Mouse (Mus musculus): ENCODE measurements around the gene Higd1a. TPM values are rescaled to one million over a fixed set of nuclear protein-coding genes. Genes with fewer than 3 reads are reported as not detected.
A peak's percentile ranks its signal among the peaks of the same experiment; 100 is the strongest.

Gene Higd1a
- polyA plus RNA-seq, 1 experiment from 2014 or later, result 163 TPM

DNA sequence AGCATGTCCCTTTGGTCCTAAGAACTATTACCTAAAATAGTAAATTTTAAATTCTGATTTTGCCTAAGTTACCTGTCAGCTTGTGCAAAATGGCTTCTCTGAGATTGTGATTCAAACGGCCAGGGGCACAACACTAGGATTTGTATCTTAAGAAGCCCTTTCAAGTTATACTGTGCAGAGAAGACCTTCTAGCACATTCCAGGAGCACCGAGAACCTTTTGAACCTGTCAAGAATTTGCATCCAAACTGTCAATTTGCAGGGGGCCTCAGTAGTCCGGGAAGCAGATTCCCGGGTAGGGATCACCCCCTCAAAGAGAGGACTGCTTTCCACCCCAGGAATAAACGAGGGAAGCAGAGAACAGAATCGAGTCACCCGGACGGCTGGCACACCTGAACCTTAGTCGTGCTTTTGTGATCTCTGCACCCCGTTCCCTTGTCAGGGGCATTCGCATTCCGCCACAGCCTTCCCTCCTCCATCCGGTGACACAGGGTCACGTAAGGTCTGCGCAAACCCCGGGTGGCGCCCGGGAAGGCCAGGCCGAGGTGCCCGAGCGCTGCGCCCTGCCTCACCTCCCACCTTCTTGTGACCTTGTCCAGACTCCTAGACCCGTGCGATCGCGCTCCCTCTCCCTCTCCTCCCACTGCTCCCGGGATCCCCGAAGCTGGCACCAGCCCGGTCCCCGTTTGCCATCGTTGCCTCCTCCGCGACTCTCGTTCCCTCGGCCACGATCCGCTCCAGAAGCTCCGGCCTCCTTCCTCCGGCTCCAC lies 1.3 kb downstream of the Higd1a start:
- H3K27ac ChIP-seq (ENCODE audit: low read depth), result peak overlapping the region; percentile 98

GRCm38 (mm10) chr9:121854246-121854645 lies 3.9 kb downstream of the Higd1a start:
- no peak for ATAC-seq (ENCODE audit: insufficient read depth)
- 92% methylated on average over 3 of the region's 3 CpGs for WGBS

More for the DNA sequence above, 1.3 kb downstream of the Higd1a start:
- peaks cover 8% of the 10 kb centered on the region for H3K36me3 ChIP-seq (ENCODE audit: insufficient read depth)
- TF ChIP-seq CTCF (IDR thresholded peaks at IDR 0.05; ENCODE audit: low read depth), result no peak
- DNase-seq, result no peak
- peak overlapping the region; percentile 81 for H3K4me3 ChIP-seq (ENCODE audit: low read depth, low read length)
- WGBS, result 1% methylated on average over 39 of the region's 39 CpGs
- H3K4me1 ChIP-seq (ENCODE audit: insufficient read depth), result 0 out of 2 replicates have a peak, but pooled peaks cover 5% of the 10 kb centered on the region
- H3K9me3 ChIP-seq (ENCODE audit: low read depth, low read length), result no peaks in the 10 kb centered on the region
- peak overlapping the region; percentile 89 for H3K4me2 ChIP-seq
- no peaks in the 10 kb centered on the region for H3K27me3 ChIP-seq (ENCODE audit: insufficient read depth, low read length)
- ATAC-seq (ENCODE audit: insufficient read depth), result peak; percentile 22
- peak overlapping the region; percentile 86 for H3K9ac ChIP-seq

DNA sequence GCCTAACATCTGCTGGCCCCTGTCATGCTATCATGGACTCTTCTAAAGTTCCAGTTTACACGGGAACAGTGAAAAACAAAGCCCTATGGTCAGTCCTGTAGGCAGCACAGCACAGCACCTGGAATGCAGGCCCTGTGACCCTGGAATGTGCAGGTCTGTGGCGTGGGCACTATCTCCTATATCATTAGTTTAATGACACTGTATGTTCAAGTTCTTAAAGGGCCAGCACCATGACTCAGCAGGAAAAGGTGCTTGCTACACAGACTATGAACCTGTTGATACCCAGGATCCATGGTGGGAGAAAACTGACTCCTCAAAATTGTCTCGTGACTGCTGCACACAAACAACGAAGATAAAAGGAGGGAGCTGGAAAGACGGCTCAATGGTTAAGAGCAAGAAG lies 10.3 kb downstream of the Higd1a start:
- no peaks in the 10 kb centered on the region for H3K27me3 ChIP-seq (ENCODE audit: insufficient read depth, low read length)
- peaks cover 51% of the 10 kb centered on the region for H3K36me3 ChIP-seq (ENCODE audit: insufficient read depth)
- H3K4me1 ChIP-seq (ENCODE audit: insufficient read depth), result no peaks in the 10 kb centered on the region
- 68% methylated on average over 5 of the region's 5 CpGs for WGBS
- no peaks in the 10 kb centered on the region for H3K9me3 ChIP-seq (ENCODE audit: low read depth, low read length)
- H3K9ac ChIP-seq, result no peak overlapping the region
- H3K27ac ChIP-seq (ENCODE audit: low read depth), result no peak overlapping the region
- TF ChIP-seq CTCF (IDR thresholded peaks at IDR 0.05; ENCODE audit: low read depth), result no peak
- no peak overlapping the region for H3K4me2 ChIP-seq
- ATAC-seq (ENCODE audit: insufficient read depth), result no peak
- H3K4me3 ChIP-seq (ENCODE audit: low read depth, low read length), result no peak overlapping the region
- no peak for DNase-seq

More at GRCm38 (mm10) chr9:121854246-121854645, 3.9 kb downstream of the Higd1a start:
- 0 out of 2 replicates have a peak, but pooled peaks cover 5% of the 10 kb centered on the region for H3K4me1 ChIP-seq (ENCODE audit: insufficient read depth)
- no peak overlapping the region for H3K4me2 ChIP-seq
- H3K27ac ChIP-seq (ENCODE audit: low read depth), result no peak overlapping the region
- H3K9me3 ChIP-seq (ENCODE audit: low read depth, low read length), result no peaks in the 10 kb centered on the region
- DNase-seq, result no peak
- H3K4me3 ChIP-seq (ENCODE audit: low read depth, low read length), result no peak overlapping the region
- TF ChIP-seq CTCF (IDR thresholded peaks at IDR 0.05; ENCODE audit: low read depth), result no peak
- H3K9ac ChIP-seq, result no peak overlapping the region; the same call in 1 of the 2 replicates
- peaks cover 32% of the 10 kb centered on the region for H3K36me3 ChIP-seq (ENCODE audit: insufficient read depth)
- no peaks in the 10 kb centered on the region for H3K27me3 ChIP-seq (ENCODE audit: insufficient read depth, low read length)

DNA sequence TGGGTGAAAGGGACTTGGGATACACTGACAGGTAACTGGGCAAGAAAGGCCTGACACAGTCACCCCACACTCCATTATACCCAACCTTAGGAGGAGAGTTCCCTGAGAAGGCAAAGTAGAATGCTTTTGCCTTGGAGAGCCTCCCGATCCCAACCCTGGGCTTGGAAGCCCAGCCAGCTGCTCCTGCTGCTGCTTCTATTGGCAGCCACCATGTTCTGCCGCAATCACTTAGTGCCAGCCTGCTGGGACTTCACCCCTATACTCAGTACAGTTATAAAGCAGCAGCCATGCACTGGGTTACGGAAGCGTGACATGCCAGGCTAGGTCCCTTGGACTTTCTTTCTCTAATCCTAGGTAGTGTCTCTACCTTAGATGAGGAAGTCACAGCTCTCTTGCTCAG lies 11.0 kb downstream of the Higd1a start:
- Histone ChIP-seq H3K27me3 (ENCODE audit: insufficient read depth, low read length) (no peaks in the 10 kb centered on the region), H3K4me3 (ENCODE audit: low read depth, low read length) (no peak overlapping the region), H3K9me3 (ENCODE audit: low read depth, low read length) (no peaks in the 10 kb centered on the region), H3K36me3 (ENCODE audit: insufficient read depth) (peaks cover 49% of the 10 kb centered on the region), H3K4me1 (ENCODE audit: insufficient read depth) (no peaks in the 10 kb centered on the region), H3K9ac (no peak overlapping the region), H3K27ac (ENCODE audit: low read depth) (no peak overlapping the region), H3K4me2 (no peak overlapping the region)
- 92% methylated on average over 4 of the region's 4 CpGs for WGBS
- no peak for TF ChIP-seq CTCF (IDR thresholded peaks at IDR 0.05; ENCODE audit: low read depth)
- DNase-seq, result no peak
- ATAC-seq (ENCODE audit: insufficient read depth), result no peak

DNA sequence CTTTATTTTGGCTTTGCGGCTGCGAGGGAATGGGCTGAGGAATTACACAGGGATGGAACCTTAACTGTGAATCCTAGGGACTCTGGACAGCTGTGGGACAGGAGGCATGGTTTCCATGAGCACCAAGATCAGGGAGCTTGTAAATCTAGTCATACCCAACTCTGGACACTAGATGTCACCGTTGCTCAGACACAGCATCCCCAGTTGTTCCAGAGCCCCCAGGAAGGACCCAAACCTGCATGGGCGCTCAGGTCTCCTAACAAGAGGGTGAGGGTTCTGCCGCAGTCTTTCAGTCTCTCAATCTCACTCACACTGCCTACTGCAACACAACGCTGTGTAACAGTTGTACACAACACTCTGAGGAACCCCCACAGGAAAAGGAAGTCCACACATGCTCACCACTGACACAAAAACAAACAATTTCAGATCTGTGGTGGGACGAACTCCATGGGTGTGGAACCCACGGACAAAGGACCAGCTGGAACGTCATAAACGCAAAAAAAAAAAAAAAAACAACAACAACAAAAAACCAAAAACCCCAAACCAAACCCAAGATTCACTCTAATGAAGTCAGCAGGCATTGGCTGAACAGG lies 11.5 kb downstream of the Higd1a start:
- Histone ChIP-seq H3K27me3 (ENCODE audit: insufficient read depth, low read length) (no peaks in the 10 kb centered on the region), H3K36me3 (ENCODE audit: insufficient read depth) (peaks cover 44% of the 10 kb centered on the region), H3K9ac (no peak overlapping the region), H3K9me3 (ENCODE audit: low read depth, low read length) (no peaks in the 10 kb centered on the region), H3K4me1 (ENCODE audit: insufficient read depth) (no peaks in the 10 kb centered on the region), H3K27ac (ENCODE audit: low read depth) (no peak overlapping the region), H3K4me2 (no peak overlapping the region), H3K4me3 (ENCODE audit: low read depth, low read length) (no peak overlapping the region)
- WGBS, result 37% methylated on average over 10 of the region's 10 CpGs
- TF ChIP-seq CTCF (IDR thresholded peaks at IDR 0.05; ENCODE audit: low read depth), result peak; percentile 76
- DNase-seq, result peak; percentile 79
- ATAC-seq (ENCODE audit: insufficient read depth), result peak; percentile 58

DNA sequence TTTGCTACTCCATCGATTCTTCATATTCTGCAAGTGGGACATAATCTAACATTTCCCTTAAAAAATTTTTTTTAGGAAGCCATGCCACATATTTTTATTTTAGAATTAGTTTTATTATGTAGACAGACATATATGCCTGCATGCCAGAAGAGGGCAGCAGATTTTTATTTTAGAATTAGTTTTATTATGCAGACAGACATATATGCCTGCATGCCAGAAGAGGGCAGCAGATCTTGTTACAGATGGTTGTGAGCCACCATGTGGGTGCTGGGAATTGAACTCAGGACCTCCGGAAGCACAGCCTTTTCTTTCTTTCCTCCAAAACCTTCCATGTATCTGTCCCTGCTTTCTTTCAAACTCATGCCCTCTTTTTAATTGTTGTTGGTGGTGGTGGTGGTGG lies 15.2 kb downstream of the Higd1a start:
- Histone ChIP-seq H3K27ac (ENCODE audit: low read depth) (no peak overlapping the region), H3K36me3 (ENCODE audit: insufficient read depth) (peaks cover 10% of the 10 kb centered on the region), H3K4me2 (no peak overlapping the region), H3K9me3 (ENCODE audit: low read depth, low read length) (no peaks in the 10 kb centered on the region), H3K27me3 (ENCODE audit: insufficient read depth, low read length) (no peaks in the 10 kb centered on the region), H3K4me3 (ENCODE audit: low read depth, low read length) (no peak overlapping the region), H3K9ac (no peak overlapping the region), H3K4me1 (ENCODE audit: insufficient read depth) (no peaks in the 10 kb centered on the region)
- TF ChIP-seq CTCF (IDR thresholded peaks at IDR 0.05; ENCODE audit: low read depth), result peak; percentile 42; the same call in 1 of the 2 replicates
- DNase-seq, result peak; percentile 38
- WGBS, result 91% methylated on average over 2 of the region's 2 CpGs
- ATAC-seq (ENCODE audit: insufficient read depth), result no peak

GRCm38 (mm10) chr9:121839622-121839965 lies 18.6 kb downstream of the Higd1a start:
- Histone ChIP-seq H3K27ac (ENCODE audit: low read depth) (no peak overlapping the region), H3K4me1 (ENCODE audit: insufficient read depth) (no peaks in the 10 kb centered on the region), H3K4me2 (peak overlapping the region; percentile 85), H3K36me3 (ENCODE audit: insufficient read depth) (no peaks in the 10 kb centered on the region), H3K4me3 (ENCODE audit: low read depth, low read length) (peak overlapping the region; percentile 49), H3K27me3 (ENCODE audit: insufficient read depth, low read length) (no peaks in the 10 kb centered on the region), H3K9me3 (ENCODE audit: low read depth, low read length) (no peaks in the 10 kb centered on the region; the same call in 1 of the 2 replicates), H3K9ac (peak overlapping the region; percentile 53)
- DNase-seq, result no peak
- ATAC-seq (ENCODE audit: insufficient read depth), result peak; percentile 59; the same call in 1 of the 2 replicates
- TF ChIP-seq CTCF (IDR thresholded peaks at IDR 0.05; ENCODE audit: low read depth), result no peak
- 32% methylated on average over 7 of the region's 7 CpGs for WGBS
